Mouse (Mus musculus) kidney, adult 18-20 months (tissue): Measurements from ENCODE around the gene Bdkrb2.
A peak's percentile ranks its signal among the peaks of the same experiment; 100 is the strongest.

Experiments
- DNase-seq: peaks from one replicate; pipeline ENCODE4 v3.0.0; 2021

Gene Bdkrb2

DNA sequence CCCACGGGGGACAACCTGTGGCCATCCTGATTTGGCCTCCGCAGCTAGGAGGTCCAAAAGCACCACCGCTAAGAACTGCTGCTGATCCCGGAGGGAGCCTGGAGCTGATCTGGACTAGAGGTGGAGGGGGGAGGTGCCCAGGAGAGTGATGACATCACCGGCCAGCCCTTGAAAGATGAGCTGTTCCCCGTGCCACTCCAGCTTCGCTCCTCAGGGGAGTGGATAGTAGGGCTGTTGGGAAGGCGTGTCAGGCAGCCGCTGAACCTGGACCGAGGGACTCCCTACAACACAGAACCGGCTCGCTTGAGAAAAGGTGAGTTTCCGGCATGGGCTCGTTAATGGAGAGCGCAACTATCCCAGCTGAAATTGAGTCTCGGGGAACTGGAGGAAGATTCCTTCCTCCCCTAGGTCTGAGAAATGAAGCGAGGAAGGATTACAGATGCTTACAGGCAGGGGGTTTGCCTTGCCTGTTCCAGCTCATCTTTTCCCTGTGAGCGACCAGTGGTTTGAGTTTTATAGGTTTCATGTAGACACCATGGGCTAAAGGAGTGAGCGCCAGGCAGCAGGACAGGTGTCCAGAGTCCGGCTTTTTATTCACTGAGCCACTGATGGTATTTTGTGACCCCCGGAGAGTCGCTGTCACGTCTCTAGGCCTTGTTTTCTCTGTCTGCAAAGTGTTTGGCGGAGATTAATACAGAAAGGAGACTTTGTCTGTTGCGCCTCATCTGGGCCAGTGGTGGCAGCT lies at the start of gene Bdkrb2:
Bdkrb2 (plus strand) TSS at position 291 of the 745 bp plus-strand sequence.
- no peak for DNase-seq

DNA sequence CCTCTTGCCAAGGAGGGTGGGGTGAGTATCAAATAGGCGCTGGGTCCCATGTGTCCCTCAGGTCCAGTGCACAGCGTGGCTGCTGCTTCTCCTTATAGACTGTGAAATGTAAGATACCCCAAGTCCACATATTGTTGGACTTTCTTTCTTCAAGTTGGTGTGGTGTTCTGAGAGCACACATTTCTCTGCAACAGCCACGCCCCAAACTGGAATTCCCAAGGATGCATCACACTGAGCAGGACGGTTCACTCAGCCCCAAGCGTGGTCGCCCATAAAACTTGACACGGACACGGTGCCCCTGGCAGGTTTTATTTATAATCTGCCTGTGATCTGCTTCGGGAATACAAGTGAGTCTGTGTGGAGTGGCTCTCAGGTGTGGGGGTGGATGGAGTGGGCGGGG lies 48.9 kb upstream of the Bdkrb2 start:
- no peak for DNase-seq

DNA sequence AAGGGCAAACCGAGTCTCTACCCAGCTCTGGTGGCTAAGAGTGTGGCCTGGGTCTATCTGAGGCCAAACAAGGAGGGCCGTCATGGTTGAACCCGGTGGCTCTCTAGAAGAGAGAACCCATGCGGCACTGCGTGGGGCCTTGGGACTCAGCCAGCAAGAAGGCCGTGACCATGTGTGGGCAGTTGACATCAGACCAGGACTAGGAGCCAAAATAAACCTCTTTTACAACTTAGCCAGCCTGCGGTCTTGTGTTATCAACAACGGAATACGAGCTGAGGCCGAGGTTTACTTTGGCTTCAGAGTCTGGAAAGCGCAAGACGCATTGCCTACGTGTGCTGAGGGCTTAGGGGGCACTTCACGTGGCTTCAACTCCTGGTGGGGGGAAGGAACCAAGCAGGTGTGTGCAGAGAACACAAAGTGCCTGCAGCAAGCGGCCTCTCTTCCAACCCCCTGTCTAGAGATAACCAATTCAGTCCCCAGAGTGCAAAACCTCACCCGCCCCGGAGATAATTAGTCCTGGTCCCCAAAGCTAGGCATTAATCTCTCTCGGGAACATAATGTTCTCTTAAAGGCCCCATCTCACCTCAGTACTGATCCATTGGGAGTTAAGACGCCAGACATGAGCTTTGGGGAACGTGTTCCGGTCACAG lies 45.9 kb upstream of the Bdkrb2 start:
- DNase-seq, result peak; percentile 48

DNA sequence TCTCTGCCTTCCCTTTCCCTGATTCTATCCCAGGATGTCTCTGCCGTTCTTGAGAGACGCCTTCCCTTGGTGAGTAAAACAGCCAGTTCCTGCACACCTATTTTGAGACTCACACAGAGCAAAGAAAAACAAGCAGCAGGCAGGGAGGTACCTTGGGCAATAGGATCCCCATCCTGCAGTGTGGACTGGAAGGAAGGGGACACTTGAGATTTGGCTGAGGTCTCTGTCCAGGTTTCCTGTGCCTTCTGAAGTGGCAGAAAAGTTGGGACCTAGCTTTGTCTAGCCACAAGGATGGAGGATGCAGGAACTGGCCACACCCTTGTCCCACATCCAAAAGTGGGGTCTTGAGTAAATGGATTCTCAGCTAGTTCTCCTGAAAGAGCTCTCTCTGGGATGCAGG lies 43.2 kb upstream of the Bdkrb2 start:
- DNase-seq, result no peak

DNA sequence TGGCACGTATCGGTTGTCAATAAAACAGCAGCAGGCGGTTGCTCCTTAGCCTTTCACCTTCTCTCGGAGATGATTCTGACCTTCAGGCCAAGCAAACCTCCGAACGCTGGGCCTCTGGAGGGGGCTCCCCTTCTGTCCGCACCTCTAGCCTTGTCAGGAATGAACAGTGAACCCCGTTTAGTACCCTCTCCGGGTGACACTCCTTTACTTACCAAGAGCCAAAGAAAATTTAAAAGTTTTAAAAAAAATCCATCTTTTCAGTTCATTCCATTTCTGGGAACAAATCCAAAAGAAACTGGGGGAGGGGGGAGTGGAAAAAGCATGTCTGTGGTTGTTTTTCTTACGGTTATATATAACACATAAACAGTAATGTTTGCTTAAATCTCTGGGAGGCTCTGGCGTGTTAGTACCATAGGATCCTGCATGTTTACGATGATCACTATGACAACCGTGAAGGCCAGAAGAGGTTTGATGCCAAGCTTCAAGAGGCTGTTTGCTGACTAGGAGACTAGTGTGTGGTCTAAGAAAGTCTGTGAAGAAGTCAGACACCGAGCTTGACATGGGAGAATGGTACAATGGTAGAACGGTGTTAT lies 41.8 kb upstream of the Bdkrb2 start:
- no peak for DNase-seq

DNA sequence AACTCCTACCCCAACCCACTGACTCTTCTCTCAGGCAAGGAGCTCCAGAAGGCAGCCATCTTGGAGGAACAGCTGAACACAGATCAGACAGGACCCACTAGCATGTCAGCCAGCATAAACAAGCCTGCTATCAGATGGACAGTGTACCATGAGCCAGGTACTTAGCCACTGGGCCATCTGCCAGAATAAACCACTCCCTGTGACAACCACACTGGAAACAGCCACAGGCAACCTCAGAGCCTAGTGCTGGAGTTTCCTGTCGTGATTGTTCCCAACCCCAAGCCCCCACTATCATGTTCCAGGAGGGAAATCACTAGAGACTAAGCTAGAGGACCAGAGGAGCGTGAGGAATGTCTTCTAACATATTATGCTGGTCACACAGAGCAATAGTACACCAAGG lies 39.3 kb upstream of the Bdkrb2 start:
- no peak for DNase-seq

DNA sequence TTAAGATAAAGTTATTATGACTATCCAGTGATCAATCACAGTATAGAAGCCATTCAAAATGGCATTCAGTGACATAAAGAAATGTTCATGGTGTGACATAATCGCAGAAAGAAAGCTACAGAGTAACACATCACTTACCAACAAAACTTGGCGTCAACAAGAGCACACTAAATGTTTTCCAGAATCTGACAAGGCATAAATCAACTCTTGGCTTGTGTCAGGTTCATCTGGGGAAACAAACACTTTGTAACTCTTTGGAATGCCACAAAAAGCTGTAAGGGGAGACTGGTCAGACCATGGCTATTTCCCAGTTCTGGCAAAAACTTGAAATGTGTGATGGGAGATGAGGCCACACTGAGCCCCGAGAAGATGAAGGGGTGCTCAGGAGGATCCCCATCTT lies 36.8 kb upstream of the Bdkrb2 start:
- DNase-seq, result no peak

DNA sequence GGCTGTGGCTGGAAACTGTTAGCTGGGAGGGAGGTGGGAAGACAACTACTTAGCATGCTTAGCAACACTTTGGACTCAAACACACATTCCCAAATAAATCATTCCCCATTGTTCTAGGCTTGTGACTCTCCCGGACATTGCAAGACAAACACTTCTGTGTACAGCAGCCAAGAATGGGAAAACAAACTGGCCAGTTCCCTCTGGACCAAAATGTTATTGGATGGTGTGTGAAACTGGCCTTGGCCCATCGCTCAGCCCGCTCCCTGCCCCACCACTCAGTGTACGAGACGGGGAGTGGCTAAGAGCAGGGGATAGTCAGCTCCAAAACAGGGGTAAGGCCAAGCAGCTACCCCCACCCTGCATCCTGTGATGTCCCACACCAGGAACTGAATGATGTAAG lies 36.2 kb upstream of the Bdkrb2 start:
- peak; percentile 55 for DNase-seq

DNA sequence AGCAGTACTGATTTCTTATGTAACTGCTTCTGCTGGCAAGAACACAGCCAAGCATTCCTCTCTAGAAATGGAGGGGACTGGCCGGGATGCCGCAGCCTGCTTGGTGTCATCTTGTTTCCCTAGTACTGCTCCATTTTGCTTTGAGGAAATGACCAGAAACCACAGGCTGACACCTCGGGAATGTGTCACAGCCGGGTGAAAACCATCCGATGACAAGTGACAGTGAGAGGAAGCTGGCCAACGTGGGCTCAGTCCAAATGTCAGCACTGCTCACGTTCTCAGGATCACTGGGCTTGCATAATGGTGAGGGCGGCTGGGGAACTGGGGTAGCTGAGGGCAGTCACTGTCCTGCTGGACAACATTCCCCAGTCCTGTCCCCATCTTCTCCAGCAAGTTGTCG lies 33.5 kb upstream of the Bdkrb2 start:
- peak; percentile 34 for DNase-seq

DNA sequence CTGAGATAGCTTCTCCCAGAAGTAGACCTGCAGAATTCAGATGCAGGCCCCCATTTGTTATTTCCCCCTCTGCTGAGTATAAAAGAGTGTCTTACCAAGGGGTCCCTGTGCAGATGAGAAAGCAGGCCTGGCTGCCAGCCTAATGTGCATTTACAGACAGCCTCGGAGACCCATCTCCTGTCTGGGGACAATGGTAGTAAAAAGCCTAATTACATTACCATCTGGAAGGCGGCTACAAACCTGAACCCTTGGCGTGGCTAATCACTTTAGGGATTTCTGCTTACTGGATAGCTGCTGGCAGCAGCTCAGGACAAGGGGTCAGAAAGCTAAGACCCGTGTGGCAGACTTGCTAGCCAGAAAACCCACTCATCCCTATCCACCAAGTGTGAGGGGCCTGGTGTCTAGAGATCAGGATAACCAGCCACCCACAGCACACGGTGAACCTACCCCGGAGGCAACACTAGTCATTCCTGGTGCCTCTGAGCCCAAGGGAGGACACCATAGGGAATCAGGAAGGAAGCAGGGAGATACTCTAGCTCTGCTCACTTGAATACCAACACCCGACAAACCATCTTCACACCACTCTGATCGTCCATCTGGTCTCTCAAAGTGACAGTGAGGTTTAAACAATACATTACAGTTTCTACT lies 31.2 kb upstream of the Bdkrb2 start:
- DNase-seq, result no peak

DNA sequence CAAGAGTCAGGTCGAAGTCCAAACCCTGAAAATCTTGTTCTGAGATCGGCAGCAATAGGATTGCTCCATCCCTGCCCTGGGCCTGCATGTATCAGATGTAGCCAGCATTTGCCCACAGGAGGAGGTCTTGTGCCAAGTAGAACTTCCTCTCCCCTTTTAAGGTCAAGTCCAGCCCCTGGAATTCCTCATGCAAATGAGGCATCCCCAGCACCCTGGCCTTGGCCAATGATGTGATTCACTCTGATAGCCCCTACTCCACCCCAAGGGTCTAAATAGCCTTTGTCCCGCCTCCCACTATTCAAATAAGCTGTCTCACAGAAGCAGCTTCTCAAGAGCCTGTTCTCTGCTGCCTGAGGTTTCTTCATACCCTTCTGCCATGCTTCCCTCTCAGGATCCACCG lies 28.2 kb upstream of the Bdkrb2 start:
- no peak for DNase-seq

DNA sequence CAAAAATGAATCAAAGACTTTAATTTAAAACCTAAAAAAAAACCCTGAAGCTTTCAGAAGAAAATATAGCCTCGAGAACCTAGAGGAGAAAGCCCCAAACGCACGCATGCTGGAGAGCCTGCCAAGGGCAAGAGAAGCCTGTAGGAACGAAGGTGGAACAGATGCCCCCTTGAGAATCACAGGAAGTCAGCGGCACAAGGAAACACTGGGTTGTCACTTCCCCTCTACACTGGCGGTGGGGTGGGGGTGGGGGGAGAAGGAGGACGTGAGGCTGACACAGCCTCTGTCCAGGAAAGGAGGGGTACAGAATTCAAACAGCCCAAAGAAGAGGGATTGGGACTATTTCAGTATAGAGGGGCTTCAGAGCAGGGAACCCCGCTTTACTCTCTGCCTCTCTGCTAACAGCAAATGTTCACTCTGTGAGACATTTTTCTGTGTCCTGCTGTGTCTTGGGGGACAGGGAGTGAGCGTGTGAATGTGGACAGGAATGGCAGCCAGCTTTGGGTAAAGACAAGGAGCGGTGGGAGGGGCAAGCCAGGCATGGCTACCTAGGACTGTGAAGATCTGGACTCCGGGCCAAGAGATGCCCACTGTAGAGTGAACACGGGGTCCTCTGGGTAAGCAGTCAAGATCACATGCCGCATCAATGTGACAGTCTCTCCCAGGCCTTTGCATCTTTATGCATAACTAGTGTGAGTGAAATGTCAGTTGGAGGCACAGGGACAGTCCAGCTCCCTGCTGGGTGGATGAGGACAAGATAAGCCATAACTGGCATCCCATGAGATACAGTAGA lies 26.9 kb upstream of the Bdkrb2 start:
- DNase-seq, result no peak

DNA sequence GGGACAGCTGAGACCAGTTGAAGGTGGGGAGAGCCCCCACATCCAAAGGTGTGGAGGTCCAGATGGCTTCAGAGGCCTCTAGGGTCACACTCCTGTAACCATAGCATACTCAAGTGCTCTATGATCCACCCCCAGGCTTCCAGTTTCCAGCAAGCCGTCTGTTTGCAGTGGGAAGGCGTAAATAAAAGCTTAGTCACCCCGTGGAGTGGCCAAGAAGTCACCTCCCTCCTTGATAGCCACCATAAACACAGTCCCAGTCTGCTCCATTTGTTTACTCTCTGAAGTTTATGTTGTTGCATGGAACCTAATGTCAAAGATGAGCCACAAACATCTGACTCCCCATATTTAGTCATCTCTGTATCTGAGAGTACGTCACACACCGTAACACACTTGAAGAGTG lies 25.9 kb upstream of the Bdkrb2 start:
- no peak for DNase-seq

DNA sequence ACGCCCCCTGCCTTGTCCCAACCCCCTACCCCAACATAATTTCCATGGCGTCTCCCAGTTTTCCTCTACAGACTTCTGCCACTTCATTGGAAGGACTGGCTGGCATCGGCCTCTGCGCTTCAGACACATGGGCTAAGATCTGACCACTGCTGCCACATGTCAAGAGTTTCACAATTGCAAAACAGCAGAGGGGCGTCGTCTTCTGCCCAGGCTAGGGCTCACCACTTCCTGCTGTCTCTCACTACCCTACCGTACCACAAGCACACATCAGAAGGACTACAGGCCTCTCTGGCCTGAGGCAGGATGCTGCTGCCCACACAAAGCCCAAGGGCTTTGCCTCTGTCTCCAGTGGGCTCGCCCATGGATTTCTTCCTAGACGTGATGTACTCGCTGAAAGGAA lies 23.4 kb upstream of the Bdkrb2 start:
- DNase-seq, result no peak

DNA sequence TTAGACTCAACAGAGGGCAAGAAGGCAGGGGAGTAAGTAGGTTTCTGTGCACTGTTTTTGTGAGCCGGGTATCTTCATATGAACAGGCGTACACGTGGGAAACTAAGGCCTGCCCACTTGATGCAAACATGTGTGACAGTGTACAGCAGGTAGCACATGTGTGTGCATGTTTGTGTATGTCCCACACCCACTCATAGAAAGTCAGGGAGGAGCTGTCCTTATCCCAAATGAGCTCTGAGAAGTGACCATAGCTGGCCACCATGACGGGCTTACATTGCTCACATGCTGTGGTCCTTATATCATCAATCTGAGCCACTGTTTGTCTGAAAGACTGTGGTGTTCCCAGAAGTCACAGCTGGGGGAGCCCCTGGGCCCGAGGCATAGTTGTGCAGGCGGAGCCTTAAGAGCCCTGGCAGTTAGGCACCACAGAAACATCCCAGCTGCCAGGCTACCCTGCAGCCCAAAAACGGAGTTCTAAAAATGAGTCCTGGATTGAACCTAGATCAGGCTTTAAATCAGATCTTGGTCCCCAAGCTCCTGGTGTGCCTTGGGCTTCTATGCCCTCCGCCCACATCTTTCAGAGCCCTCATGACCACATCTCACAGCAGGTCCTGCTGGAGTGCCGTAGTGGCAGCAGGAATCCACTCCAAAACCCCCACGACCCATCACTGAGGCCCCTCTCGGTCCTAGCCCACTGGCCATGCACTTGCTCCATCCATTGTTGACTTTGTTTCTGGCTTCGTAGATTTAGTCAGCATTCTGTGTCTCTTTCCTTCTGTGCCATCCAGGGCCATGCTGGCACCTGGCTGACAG lies 21.2 kb upstream of the Bdkrb2 start:
- DNase-seq, result no peak

DNA sequence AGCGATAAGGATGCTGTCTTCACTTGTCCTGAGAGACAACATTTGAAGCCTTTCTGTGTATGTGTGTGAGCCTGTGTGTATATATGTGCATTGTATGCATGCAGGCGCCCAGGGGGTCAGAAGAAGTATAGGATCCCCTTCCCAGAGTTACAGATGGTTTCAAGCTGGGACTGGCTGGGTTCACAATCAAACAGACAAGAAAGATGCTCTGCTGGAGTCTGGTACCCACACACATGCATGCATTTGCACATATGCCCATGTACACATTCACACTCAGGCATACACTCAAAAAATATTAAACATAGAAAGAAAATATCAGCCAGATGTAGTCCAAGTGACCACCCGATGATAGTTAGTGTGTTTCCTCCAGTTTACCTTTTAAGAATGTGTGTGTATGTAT lies 20.5 kb upstream of the Bdkrb2 start:
- DNase-seq, result no peak

DNA sequence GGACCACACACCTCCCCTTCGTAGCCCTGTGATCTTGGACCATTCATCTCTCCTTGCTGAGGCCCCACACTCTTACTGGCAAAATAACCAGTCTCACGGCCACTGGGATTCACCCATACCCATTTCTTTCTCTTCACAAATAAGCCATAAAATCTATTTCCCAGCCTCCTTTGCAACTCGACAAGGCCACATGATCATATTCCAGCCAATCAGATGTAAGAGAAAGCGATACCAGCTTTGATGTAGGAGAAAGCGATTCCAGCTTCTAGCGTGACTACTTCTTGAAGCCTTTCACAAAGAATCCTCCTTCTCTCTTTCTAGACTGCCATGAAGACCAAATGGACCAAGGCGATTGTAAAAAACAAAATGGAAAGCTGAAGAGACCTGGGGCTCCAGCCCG lies 19.9 kb upstream of the Bdkrb2 start:
- no peak for DNase-seq

DNA sequence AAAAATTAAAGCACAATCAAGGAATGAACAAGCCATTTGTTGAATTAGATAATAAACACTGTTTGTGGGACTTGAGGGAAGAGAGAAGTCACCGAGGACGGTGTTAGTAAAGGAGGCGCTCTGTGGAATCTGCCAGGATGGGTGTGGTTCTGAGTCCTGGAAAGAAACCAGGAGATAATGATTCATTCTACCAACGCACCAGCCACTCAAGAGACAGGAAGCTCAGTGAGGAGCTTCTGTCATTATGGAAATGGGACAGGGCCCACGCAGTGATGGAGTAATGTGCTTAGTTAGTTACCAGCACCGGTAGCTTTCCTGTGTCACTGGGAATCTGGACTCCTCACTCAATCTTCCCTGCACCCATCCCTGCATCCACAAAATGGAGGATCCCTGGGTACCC lies 19.3 kb upstream of the Bdkrb2 start:
- DNase-seq, result no peak

DNA sequence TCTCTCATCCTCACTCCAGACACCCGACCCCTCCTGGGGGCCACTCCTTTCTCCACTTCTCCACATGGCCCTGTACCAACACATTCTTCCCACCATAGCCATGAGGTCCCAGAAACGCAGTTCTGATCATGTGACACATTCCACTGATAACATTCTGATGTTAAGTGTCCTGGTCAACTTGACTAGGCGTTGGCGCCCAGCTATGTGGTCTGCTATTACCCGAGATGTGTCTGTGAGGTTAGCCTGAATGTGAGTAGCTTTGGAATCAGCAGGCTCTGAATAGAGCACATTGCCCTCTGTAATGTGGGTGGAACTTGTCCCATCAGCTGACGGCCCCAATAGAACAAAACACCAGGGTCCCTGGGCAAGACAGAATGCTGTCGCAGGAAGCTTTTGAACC lies 18.2 kb upstream of the Bdkrb2 start:
- DNase-seq, result no peak

DNA sequence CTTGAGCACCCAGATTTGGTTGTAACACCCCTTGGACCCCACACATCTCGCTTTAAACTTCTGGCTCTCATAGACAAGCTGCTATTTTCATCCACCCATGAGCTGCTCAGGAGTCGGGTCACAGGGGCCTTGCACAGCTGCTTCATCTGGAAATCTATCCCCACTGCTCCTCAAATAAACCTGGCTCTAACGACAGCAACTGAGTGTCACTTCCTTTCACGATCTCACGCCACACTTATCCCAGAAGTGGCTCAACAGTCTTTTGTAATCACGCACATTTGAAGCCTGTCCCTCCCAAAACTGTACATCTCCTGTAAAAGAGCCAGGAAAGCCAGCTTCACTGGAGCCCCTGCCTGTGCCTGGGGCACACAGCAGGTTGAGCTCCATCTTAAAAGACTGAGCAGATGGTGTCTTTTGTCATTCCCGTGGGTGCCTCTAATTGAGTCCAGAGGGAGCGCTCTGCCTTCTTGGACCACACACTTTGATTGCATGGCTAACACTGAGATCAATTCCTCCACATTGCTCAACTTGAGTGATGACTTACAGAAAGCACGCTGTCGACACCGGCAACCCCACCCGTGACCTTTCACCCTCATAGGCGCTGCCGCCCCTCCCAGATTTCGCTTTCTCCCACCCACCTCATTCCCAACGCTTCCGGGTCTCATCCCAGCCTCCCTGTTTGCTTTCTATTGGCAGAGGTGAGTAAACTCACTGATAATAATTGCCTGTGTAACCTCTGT lies 17.2 kb upstream of the Bdkrb2 start:
- DNase-seq, result no peak

DNA sequence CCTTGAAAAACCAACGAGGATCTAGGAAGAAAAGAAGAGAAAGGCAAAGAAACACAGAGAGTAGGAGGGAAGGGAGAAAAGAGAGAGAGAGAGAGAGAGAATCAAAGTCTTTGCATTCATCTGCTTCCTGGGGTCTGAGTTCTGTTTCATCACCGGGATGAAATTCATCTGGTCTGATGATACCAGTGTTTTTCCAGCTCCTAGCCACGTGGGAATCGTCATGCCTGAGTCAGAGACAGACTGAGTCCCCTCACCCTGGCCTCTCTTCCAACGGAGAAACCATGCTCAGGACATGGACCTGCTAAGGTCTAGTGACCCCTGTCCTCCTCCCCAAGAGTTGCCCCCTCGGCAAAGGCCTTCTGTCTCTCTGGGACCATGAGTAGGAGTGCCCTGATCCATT lies 16.5 kb upstream of the Bdkrb2 start:
- no peak for DNase-seq

DNA sequence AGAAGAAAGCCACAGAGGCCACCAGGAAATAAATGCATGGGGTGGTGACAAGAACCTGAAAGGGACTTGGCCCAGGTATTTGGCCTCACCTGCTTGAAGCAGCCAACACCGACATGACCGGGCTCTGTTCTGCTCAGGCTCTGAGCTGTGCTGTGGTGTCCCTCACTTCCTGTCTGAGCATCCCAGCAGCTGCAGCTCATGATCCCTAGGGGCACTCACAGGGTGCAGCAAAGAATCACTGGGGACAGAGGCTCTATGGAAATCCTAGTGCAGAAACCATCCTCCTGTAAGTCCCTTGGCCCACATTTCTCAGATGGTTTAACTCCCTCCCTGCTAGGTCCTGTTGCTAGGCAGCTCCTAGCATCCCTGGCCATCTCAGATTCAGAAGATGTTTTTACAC lies 15.9 kb upstream of the Bdkrb2 start:
- no peak for DNase-seq
